Mouse (Mus musculus): ENCODE results near the gene Zfp91.
"Not testable (repeated sequence)": the region's sequence is repeated elsewhere in the genome, so short reads cannot be mapped to it uniquely, and the experiment has no call there.

Gene Zfp91

DNA sequence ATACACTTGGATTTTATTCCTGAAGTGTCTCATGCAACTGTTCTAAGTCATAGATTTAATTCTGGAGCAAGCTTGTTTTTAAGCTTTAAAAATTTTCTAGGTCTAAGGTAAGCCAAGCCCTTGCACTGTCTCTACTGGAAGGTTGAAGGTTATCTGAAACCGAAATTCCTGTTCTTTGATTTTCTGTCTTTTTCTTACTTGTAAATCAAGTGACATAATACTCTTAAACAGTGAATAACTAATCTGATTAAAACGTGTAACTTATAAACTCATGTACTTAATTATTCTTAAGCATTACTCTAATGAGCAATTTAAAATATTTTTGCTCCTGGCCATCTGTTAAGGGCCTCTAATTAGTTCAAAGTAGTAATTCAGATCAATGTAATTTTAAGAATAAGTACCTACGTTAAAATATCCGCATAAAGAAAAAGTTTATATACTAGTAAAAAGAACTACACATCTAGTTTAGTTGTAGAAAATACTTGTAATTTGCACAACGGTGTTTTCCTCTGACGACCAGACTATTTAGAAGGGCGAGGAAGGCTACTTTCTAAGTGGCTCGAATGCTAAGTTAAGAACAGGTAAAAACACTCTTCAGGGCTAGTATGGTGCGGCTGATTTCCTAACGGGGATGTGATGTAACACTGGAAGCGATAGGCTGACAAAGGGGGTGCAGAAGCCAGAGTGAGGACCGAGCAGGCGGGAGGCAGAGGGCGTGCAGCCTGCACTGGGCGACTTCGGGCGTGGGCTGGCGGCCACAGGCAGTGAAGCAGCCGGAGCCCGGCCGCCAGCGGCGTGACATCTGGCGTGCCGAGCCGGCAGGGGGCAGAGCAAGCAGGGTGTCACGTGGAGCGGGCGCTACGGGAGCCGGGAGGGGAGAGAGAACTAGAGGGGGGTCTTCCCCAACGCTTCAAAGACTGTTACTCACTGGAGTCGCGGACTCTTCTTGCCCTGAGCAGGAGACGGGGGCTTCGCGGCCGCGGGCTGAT, 1.6 kb downstream of the Zfp91 start:
- DNase-seq (ENCODE audit: low read depth, low spot score): peak; percentile 78

DNA sequence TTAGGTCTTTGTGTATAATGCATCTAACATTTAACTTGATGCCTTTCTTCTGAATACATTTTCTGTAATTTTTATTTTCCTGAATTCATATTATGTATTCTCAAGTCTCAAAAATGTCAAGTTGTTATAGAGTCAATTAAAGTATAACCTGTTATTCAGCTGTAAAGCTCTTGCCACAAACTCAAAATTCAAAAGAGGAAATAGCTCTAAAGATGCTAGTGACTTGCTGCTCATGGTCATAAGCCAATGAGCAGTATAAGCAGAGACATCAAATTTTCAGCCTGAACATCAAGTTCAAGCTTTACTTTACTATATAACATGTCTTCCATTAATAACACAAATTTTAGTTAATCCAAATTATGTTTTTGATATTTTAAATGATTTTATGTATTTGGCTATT, 3.6 kb downstream of the Zfp91 start:
- DNase-seq (ENCODE audit: low read depth, low spot score): no peak

DNA sequence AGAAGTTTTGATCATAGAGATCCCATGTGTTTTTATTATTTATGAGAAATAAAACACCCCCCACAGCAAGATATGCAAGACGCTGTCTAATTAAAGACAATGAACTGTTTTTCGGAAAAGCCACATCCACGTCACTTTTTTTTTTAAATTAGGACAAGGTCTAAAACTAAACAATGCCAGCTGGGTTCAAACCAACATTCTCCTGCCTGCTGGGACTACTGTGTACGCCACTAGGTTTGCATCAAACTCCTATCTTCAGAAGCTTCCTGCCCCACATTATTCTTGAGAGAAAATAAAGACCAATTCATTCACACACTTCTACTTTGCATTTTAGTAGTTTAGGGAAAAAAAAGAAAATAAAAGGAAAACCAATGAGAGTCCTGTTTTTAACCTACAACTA, 8.2 kb downstream of the Zfp91 start:
- no peak for DNase-seq (ENCODE audit: low read depth, low spot score)

DNA sequence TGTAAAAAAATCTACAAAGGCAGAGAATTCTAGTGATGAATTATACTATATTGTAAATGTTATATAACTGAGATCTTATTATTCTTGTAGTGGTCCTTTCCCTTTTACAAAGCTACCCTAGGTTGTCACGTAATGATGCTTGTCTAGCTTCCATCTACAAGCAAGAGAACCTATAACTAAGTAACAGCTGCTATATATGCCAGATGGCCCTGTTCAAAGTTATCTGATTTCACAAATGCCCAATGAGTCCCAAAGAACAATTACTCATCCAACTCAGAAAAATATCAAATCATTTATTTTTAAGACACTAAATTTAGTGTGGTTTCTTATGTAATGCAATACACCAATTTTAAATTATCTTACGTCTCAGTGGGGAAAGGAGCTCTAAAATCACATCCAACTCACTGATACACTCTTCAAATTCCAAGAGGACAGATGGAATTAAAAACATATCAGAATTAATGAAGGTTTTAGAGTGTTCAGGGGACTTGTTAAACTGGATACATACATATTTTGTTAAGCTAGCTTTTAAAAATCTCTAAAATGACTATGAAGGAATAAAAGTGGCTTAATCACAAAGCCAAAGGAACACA, 9.0 kb downstream of the Zfp91 start:
- no peak for DNase-seq (ENCODE audit: low read depth, low spot score)

DNA sequence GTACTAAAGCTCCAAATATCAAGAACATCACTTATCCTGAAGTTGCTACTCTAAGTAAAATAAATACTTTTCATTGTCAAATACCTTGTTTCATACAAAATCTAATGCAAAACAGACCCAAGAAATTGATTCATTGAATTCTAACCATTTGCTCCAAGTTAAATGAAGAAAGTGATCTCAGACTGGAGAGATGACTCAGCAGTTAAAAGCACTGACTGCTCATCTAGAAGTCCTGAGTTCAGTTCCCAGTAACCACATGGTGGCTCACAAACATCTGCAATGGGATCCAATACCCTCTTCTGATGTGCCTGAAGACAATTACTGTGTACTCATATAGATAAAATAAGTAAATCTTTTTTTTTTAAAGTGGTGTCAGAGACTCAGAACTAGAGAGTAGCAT, 15.5 kb downstream of the Zfp91 start:
- no peak for DNase-seq (ENCODE audit: low read depth, low spot score)

DNA sequence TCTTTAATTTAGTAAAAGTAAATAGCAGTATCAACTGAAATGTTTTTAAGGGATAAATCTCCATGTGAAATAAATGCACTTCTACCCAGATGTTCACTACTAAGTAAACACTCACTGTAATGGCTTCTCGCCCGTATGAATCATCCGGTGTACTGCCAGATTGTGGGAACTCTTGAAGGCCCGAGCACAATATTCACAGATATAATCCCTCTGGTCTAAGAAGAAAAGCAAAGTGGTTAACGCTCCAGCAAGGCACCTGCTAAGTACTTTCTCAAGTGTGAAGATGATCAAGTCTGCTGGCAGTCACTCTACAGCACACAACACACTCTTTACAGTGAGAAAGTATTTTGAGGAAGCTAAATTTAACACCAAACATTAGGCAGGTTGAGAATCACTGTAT, 25.0 kb downstream of the Zfp91 start:
- no peak for DNase-seq (ENCODE audit: low read depth, low spot score)

DNA sequence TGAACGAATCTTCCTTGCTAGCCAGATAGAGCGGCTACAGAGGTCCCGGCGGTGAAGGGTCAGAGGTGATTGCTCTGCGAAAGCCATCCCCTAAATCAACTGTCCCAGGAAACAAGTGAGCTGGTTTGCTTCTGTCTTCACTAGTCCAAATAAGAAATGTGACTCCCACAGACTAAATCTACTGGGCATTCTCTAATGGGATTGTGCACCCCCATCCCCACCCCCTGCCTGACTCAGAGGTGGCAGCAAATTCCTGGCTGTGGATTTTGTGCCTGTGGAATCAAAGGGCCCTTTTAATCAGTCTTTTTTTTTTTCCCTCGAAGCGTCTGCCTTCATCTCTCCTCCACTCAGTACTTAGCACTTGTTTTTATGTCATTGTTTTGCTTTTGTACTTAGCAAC, 30.6 kb downstream of the Zfp91 start, which contains the start of gene Cntf:
Gene Cntf, minus strand, starts transcription at position 325 of the 400 bp plus-strand sequence.
- DNase-seq (ENCODE audit: low read depth, low spot score): no peak

DNA sequence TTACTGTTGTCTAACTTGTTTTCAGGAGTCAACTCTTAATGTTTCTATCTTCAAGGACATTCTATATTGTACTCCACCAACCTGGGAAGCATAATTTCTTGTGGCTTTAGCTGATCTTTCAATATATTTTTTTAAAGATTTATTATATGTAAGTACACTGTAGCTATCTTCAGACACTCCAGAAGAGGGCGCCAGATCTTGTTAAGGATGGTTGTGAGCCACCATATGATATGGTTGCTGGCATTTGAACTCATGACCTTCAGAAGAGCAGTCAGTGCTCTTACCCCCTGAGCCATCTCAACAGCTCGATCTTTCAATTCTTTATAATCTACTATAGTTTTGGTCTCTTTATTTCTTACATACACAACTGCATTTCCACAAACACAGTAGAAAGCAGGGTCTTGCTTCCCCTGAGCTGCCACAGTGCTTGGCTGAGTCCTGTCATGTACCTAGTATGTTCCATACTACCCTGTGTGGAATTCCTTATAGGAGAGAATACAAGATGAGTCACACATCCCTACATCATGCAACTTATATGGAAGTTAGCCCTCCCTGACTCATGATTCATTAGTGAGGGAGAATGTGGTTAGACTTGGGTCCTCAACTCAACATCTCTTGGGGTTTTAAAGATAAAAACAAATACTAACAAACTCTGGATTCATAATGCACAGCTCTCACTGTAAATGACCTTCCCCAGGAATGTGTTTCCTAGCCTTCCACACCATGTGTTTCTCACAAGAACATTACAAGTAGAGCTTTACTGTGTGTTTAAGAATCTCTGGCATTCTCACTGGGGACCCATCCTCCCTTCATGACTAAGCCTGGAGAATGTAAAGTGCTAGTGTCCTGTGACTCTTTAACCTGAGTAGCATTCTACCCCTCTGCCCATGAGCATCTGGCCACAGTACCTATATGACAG, 33.5 kb downstream of the Zfp91 start:
- no peak for DNase-seq (ENCODE audit: low read depth, low spot score)

DNA sequence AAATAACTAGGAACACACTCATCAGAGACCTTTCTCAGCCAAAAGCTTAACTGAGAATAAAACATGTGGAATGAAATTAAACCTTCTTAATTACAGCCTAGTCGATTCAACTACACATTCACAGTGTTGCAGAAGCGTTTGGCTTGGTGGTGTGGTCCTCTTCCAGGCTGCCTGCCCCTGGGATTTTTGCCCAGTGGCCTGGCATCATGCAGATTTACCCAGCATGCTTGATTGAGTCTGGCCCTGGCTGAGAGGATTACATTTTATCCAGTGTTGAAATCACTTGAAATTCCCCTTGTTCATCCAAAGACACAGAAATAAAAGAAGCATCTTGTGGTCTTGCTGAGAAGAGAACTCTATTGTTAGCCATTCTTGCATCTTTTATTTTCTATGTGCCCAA, 36.3 kb downstream of the Zfp91 start:
- peak; percentile 27 for DNase-seq (ENCODE audit: low read depth, low spot score)

DNA sequence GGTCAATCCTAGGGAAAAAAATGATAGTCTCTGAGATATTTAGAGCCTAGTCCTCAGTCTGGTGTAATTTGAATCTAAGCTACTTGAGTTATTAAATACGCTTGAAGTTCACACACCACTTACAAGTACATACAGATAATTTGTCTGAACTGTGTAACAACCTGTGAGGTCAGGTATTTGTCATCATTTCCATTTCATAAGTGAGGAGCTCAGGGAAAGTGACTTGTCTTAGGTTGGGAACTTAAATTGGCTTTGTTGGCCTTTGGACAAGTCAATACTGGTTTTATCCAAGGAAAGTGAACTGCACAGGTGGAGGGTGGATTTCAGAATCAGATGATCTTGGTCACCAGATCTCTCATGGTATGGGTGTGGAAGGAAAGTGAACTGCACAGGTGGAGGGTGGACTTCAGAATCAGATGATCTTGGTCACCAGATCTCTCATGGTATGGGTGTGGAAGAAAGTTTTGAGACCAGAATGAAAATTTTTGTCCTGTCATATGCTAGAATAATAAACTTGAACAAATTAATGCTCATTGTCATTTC, 36.9 kb downstream of the Zfp91 start:
- DNase-seq (ENCODE audit: low read depth, low spot score): no peak

DNA sequence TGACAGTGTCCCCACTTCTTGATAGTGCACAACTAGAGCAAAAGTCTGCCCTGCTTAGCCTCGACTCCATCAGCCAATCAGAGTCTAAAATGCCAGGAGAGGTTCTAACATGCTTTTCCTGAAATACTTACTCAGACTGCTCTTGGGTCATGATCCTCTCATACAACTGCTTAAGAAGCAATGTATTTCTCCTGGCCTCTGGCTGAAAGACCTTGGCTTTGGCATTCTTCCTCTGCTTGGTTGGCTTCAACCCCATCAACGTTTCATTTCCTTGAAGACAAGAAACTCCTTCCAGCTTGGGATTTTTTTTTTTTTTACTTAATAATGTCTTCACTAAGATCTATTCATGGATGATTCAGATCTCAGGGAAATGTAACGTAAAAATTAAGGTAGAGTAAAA, 39.6 kb downstream of the Zfp91 start:
- DNase-seq (ENCODE audit: low read depth, low spot score): no peak

DNA sequence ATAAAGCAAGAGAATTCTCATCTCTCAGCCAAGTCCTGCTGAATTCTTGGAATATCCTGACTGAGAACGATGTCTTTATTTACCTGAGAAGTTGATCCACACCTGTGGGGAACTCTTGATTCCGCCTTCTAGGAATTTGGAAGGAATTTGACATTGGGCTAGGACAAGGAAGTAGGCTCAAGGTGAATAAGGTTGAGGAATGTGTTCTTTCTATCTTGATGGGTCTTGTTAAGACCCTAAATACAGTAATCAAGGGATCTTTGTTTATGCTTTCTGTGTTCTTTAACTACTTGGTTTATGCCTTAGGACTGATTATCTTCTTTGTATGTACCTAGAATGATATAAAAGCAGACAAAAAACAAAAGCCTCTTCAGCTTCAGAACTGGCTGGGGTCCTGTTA, 64.0 kb downstream of the Zfp91 start:
- no peak for DNase-seq (ENCODE audit: low read depth, low spot score)

DNA sequence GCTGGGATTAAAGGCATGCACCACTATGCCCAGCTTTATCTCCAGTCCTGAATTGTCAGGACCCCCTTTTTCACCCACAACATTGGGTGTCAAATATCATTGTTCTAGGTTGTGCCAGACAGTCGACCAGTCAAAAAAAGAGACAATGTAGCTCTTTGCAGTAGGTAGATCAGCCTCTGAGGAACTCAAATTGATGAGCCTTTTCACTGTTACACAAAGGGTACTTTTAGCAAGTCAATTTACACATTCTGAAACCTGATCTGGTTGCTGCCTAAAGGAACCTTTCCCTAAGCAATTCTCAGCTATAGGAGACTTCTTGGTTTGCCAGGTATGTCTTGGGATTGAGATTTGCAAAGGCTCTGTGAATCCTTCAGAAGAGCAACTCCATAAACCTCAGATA, 64.9 kb downstream of the Zfp91 start:
- no peak for DNase-seq (ENCODE audit: low read depth, low spot score)

DNA sequence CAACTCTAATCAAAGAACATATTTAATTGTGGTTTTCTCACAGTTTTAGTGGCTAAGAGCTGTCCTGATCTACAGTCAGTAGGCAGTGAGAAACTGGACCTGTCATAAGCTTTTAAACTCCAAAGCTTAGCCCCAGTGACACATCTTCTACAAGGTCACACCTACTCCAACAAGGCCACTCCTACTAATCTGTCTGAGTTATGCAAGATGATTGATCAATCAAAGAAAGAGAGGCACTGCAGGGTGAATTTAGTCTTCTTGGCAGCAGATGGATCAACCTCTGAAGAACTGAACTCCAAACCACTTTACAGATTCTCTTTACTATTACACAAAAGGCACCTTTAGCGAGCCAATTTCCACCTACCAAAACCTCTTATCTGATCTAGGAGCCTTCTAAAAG, 70.1 kb downstream of the Zfp91 start:
- no peak for DNase-seq (ENCODE audit: low read depth, low spot score)

DNA sequence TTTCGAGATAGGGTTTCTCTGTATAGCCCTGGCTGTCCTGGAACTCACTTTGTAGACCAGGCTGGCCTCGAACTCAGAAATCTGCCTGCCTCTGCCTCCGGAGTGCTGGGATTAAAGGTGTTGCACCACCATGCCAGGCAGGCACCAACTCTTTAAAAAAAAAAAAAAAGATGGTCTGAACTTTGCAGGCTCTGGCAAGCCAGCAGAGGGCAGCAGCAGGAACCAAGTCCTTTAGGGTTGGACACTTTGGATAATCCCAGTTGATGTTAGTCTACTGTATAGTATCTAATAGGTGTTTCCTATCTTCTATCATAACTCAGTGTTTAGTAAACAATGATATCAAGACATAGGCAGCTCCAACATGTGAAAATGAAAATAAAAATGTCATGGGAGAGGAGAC, 73.6 kb downstream of the Zfp91 start:
- no peak for DNase-seq (ENCODE audit: low read depth, low spot score)

DNA sequence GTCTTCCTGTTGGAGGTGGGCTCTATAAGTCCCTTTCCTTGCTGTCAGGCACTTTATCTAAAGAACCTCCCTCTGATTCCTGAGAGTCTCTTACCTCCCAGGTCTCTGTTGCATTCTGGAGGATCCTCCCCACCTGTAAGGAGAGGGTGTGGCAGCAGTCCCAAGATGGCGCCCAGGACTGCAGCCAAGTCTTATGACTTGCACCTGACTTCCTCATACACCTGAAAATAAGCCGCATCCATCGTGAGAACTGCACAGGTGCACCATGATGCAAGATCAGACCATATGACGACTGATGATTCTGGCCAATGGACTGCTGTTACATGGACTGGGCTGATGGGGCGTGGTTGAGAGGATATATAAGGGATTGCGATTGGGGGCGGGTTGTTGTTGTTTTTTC, 74.3 kb downstream of the Zfp91 start:
- not testable (repeated sequence) for DNase-seq (ENCODE audit: low read depth, low spot score)

DNA sequence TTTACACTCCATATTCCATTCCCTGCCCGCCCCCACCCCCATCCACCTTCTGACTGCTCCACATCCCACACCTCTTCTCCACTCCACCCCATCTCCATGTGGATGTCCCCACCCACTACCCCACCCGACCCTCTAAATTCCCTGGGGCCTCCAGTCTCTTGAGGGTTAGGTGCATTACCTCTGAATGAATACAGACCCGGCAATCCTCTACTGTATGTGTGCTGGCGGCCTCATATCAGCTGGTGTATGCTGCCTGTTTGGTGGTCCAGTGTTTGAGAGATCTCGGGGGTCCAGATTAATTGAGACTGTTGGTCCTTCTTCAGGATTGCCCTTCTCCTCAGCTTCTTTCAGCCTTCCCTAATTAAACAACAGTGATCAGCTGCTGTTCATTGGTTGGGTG, 75.0 kb downstream of the Zfp91 start:
- not testable (repeated sequence) for DNase-seq (ENCODE audit: low read depth, low spot score)

DNA sequence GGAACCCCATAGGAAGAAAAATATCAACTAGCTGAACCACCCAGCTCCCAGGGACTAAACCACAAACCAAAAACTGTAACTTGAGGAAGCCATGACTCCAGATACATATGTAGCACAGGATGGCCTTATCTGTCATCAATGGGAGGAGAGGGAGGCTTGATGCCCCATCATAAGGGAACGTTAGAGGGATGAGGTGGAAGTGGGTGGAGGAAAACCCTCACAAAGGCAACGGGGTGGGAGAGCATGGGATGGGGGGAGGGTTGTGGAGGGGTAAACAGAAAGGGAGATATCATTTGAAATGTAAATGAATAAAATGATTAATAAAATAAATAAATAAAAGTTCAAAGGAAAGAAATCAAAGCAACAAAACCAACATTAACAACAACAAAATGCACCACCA, 75.5 kb downstream of the Zfp91 start:
- DNase-seq (ENCODE audit: low read depth, low spot score): no peak

DNA sequence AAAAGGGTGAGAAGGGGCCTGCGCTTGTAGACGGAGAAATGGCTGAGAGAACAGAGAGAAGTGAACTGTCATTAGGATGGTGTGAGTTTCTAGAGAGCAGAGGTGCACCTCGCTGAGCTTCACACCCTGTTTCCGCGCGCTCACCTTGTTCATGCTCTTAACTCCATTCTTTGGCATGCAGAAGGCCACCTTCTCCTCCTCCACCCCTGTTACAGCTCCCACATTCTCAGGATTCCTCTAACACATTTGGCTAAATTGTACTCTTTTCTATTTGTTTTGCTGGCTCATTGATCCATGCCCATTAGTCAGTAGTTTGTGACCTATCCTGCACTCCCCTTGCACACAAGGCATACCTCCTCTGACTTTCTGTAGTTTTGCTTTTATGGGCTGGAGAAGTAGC, 76.7 kb downstream of the Zfp91 start:
- DNase-seq (ENCODE audit: low read depth, low spot score): no peak

Measured in retina, postnatal 7 days (tissue).